Mouse (Mus musculus) splenic B cell, adult 2 months (primary cell): ENCODE measurements around the gene Sycp1.

Source experiments
- DNase-seq: peaks from one replicate; pipeline ENCODE4 v3.0.0-alpha.2; 2011; ENCODE audit warnings: low read depth, low spot score
- H3K27me3 ChIP-seq: 2 replicates; pipeline ENCODE4 v1.6.1; 2012; ENCODE audit warnings: mild to moderate bottlenecking, low read length, moderate library complexity, mixed read lengths; ENCODE audit not compliant: control insufficient read depth, poor library complexity, insufficient read depth, severe bottlenecking
- H3K36me3 ChIP-seq: 2 replicates; pipeline ENCODE4 v1.6.1; 2012; ENCODE audit warnings: mild to moderate bottlenecking, low read length, moderate library complexity, mixed read lengths; ENCODE audit not compliant: control insufficient read depth, poor library complexity, insufficient read depth, severe bottlenecking

The Sycp1 gene

DNA sequence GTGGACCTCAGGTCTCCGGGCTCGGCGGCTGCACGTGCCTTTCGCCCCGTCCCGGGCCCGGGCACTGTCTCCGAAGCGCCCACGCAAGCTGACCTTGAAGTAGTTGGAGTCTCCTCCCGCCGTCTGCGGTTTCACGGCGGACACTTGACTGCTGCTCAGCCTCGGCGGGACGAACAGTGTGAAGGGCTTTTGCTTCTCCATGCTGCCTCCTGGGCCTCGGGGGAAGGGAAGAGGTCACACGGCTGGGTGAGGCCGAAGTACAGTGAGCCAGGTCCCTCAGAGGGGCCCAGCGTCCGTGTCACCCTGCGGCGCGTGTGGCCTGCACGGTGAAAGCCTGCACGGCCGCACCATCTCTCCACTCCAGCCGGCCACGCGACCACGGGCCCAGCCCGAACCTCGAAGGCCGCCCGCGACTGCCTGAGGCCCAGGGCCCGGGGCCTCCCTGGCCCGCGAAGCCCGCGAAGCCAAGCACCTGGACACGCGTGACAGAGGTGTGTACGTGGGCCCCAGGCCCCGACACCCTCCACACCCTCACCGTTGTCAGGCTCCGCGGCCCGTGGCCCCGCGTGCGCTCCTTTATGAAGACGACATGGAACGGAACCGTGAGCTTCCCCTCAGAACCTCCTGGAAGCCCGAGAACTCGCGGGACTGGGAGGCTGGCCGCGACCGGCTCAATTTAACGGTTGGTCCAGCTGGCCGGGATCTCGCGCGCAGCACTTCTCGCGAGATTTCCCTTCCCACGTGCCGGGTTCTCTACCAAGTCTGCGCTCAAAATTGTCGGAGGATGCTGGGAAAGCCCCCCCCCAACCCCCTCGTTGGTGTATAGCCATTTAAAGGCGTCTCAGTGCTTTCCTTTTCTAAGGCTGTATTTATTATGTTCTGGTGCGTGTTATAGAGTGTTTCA is at the start of gene Sycp1:
Gene Sycp1 (minus strand): TSS at position 650 of the 904 bp plus-strand sequence.
- H3K27me3 ChIP-seq, result no peaks in the 10 kb centered on the region
- DNase-seq, result no peak
- no peaks in the 10 kb centered on the region for H3K36me3 ChIP-seq

DNA sequence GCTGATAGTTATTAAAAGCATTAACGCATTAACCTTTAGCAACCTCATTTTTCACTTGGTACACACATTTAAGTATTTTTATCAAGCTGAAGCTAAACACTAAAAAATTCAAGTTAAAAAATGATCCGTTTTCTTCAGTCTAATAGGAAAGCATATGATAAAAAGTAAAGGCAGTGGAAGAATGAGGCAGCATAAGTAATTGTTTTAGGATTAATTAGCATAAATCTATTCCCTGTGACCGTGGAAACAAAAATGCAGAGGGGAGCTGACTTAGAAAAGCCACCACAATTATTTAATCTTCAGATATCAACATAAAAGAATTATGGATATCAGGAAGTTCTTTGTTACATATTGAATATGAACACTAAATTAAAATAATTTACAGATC is 44.4 kb upstream of the Sycp1 start:
- H3K36me3 ChIP-seq, result no peaks in the 10 kb centered on the region
- DNase-seq, result no peak
- no peaks in the 10 kb centered on the region for H3K27me3 ChIP-seq

DNA sequence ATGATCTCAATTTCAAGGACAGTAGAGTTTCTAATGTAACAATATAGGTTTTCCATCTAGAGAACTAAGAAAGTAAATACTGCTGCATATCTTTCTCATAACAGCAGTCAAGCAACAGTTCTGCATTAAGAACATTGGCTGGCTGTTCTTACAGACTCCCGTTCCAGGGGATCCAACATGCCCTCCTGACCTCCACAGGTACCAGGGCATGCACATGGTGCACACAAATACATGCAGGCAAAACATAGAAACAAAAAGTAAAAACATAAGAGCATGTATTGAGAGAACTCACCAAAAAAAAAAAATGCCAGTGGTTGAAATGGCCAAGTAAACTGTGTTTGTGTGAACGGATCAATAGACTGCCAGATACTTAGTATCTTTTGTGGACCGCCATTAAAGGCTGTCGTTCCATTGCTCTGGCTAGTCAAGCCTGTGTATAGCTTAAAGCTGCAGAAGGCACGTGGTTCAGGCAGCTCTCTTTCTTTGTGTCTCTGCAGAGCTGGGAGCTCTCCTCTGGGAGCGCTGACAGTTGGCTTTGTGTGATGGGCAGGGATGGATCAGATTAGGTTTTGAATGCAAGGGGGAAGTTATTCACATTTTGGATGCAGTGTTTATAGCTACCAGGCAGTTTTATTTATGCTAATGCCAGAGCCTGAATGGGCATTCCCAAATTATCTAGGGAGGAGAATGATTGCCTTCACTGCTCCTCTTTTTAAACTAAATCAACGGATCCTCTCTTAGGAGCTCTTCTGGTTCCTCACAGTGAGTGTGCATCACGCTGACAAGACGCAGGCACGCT is 43.8 kb upstream of the Sycp1 start:
- H3K27me3 ChIP-seq, result no peaks in the 10 kb centered on the region
- H3K36me3 ChIP-seq, result no peaks in the 10 kb centered on the region
- no peak for DNase-seq

DNA sequence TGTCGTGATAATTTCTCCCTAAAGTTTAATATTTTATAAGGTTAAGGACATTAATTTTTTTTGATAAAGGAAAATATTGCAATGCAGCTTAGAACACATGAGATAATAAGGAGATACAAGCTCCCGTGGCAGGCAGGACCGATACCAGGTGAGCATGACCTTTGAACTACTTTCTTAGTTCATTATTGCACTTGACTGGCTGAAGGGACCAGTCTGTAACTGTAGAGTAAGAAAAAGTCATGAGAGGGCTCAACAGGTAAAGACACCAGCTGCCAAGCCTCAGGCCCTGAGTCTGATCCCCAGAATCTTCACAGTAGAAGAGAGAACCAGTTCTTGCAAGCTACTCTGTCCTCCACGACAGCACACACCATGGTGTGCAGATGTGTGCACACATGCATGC is 41.0 kb upstream of the Sycp1 start:
- DNase-seq, result no peak
- Histone ChIP-seq H3K27me3 (no peaks in the 10 kb centered on the region), H3K36me3 (no peaks in the 10 kb centered on the region)

DNA sequence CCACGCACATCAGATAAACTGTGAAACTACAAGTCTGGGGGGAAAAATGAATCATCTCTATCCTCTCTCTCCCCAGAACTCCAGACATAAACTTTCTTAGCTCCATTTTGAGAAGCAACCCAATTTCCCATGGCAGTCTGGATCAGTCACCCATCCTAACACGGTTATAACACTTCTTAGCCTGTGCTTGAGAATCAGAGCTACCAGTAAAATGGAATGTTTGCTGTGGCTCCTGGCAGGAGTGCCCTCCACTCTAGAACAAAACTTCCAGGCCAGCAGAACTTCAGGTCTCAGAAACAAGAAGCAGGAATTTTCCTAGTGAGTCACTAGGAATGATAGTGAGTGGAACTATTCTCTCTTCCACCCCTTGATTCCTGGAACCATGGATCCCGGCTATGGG is 34.6 kb upstream of the Sycp1 start:
- Histone ChIP-seq H3K36me3 (no peaks in the 10 kb centered on the region), H3K27me3 (no peaks in the 10 kb centered on the region)
- no peak for DNase-seq

DNA sequence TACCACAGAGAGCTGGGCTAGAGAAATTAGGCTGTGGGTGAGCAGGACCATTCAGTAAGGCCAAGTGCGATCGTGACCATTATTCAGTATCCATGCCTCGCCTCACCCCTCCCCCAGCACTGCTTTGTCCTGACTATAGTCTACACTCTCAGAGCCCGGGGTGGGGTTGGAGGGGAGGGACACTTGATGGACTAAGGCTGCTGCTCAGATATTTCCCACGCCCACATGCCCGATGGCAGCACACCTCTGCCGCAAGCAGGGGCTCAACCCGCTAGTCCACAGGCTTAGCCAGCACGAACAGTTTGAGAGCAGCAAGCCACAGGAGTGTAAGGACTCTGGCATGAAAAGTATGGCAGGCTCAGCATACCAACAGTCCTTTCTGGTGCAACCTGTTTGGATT is 34.2 kb upstream of the Sycp1 start:
- Histone ChIP-seq H3K36me3 (no peaks in the 10 kb centered on the region), H3K27me3 (no peaks in the 10 kb centered on the region)
- no peak for DNase-seq

DNA sequence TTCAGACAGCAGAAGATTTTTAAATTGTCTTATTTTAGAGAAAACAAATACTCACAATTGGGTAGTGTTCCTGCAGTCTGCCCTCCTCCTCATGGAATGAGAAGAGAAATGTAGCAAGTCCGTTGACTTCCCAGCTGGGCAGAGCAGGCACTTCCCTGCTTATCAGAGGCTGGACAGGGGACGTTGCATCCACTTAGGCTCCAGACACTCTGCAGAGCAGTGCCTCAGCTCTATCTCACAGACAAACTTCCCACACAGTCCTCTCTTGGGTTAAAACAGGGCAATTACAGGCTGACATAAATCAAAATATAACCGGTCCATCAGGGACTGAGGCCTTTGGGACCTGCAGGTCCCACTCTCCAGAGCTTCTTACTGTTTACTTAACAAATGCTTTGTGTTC is 28.1 kb upstream of the Sycp1 start, which contains the start of gene Nr1h5:
Gene Nr1h5 (minus strand): TSS at position 101 of the 400 bp plus-strand sequence.
- DNase-seq, result no peak
- Histone ChIP-seq H3K36me3 (no peaks in the 10 kb centered on the region), H3K27me3 (no peaks in the 10 kb centered on the region)

DNA sequence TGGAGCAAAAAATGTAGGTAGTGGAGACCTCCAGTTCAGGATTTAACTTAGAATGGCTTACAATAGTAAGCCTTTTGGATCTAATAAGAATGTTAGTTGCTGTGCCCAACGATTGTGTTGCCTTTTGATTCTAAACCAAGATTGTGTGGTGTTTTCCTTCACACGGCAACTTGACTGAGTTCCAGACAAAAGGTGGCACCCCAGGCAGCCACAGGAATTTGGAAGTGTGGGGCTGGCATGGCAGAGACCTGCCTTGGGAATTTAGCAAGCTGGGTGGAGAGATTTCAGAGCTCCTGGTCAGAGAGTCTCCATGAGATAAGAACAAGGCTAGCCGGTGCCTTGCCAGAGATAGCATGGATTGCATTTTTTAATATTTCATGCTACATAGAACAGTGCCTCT is 19.7 kb upstream of the Sycp1 start:
- no peaks in the 10 kb centered on the region for H3K36me3 ChIP-seq
- H3K27me3 ChIP-seq, result no peaks in the 10 kb centered on the region; the same call in 1 of the 2 replicates
- no peak for DNase-seq

DNA sequence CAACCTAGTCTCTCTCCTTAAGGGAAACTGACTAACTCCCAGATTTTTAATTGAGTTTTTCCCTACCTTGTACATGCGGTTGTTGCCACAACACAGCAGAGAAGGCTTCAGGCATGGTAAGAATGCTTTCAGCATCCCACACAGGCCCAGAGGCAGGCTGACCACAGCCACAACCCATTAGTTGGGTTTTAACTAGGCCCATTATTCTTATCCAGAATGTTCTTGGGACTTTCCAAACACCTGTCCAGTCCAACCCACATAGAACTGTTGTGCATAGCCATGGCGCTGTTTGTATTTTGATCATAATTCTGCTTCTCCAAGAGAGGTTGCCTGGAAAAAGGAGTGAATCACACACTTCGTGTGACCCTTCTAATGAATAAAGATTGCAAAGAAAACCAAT is 19.2 kb upstream of the Sycp1 start:
- DNase-seq, result no peak
- H3K36me3 ChIP-seq, result no peaks in the 10 kb centered on the region

DNA sequence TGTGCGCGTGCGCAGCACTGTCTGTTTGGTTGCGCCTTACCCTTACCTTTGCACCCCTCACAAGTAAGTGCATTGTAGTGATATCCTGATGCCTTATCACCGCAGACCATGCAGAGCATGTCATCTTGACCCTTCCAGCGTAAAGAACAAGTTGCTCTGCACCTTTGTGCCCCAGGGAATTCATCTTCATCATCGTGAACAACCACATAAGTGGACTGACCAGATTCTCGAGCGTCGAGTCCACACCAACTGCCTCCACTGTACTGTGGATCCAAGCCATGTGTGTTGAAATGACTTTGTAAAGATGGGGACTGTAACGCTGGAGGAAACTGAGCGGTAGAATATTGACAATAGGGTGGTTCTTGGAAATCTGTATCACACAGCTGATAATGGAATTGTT is 18.6 kb upstream of the Sycp1 start:
- Histone ChIP-seq H3K36me3 (no peaks in the 10 kb centered on the region), H3K27me3 (no peaks in the 10 kb centered on the region; the same call in 1 of the 2 replicates)
- no peak for DNase-seq

More for the DNA sequence above, 19.2 kb upstream of the Sycp1 start:
- H3K27me3 ChIP-seq, result no peaks in the 10 kb centered on the region; the same call in 1 of the 2 replicates

DNA sequence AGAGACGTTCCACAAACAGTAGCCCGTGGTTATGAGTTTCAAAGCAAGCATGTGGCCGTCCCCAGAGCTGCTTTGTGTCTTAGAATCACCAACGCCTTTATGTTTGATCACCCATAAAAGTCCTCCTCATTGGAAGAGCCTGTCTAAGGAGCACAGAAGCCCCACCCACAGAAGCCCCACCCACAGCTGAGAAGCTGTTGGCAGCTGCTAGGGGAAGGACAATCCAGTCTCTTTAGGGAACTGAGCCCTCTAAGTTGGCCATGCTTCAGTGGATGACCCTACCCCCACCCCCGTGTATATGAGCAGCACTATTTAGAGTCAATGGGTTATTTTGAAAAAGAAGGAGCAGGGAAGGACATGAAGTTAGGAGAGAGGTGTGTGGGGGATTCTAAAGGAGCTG is 11.0 kb upstream of the Sycp1 start:
- H3K27me3 ChIP-seq, result no peaks in the 10 kb centered on the region
- peak; percentile 83 for DNase-seq

DNA sequence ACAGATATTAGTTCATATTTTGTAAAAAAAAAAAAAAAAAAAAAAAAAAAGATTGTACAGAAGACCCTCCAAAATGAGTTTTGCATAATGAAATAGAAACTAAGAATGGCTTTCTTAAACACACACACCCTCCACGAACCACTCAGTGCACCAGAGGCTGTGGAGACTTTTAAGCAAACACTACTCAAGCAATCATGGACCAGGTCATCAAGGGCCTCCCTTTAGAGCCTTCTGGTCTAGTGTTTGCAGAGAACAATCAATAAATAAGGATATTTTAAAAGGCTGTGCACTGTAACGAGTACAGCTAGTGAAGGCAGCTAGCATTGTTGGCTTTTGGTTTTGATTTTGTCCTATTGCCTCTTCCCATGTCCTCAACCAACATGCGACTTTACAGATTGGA is 10.4 kb upstream of the Sycp1 start:
- Histone ChIP-seq H3K27me3 (no peaks in the 10 kb centered on the region), H3K36me3 (no peaks in the 10 kb centered on the region)
- DNase-seq, result no peak

More for the DNA sequence above, 11.0 kb upstream of the Sycp1 start:
- no peaks in the 10 kb centered on the region for H3K36me3 ChIP-seq

DNA sequence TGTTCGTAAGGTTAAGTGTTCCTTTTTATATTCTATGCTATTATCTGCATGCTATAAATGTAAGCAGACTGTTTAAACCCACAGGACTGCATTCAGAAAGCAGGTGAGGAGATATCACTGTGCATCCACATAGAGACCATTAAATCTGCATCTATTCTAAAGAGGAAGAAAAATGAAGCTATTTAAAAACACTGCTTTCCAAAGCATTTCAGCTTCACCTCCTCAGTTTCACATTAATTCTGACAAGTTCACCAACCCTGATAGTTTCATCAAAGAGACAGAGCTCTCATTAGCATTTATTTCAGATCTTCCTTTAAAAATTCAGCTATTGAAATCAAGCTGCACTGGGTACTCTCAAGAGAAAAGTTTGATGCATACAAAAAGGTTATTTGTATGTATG is 2.2 kb upstream of the Sycp1 start:
- no peak for DNase-seq
- H3K27me3 ChIP-seq, result no peaks in the 10 kb centered on the region
- no peaks in the 10 kb centered on the region for H3K36me3 ChIP-seq

DNA sequence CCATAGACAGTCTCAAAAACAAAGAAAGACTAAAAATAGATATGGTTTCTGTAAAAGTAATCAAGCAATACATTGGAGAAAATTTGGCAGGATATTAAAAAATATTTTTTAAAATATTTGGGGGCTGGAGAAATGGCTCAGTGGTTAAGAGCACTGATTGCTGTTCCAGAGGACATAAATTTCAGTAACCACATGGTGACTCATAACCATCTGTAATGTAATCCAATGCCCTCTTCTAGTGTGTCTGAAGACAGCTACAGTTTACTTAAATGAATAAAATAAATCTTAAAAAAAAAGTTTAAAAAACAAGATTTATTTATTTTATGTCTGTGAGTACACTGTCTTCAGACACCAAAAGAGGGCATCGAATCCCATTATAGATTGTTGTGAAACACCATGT is 36.8 kb downstream of the Sycp1 start:
- Histone ChIP-seq H3K36me3 (no peaks in the 10 kb centered on the region), H3K27me3 (no peaks in the 10 kb centered on the region)
- DNase-seq, result no peak

DNA sequence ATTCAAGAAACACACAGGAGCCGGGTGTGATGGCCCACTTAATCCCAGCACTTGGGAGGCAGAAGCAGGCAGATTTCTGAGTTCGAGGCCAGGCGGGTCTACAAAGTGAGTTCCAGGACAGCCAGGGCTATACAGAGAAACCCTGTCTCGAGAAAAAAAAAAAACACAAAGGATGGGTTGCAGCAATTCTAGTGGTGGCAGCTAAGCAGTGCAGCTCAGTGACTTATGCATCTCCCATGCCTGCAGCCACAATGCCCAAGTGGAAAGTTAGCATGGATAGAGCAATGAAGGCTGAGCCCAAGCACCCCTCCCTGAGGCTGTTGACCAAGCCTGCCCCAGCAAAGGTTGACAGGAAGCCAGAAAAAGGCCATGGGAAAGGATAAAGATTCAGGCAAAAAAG is 55.4 kb downstream of the Sycp1 start:
- no peak for DNase-seq
- Histone ChIP-seq H3K36me3 (no peaks in the 10 kb centered on the region), H3K27me3 (no peaks in the 10 kb centered on the region)
